ENCODE assay signal across 9 mouse cellular contexts in the genomic region with DNA sequence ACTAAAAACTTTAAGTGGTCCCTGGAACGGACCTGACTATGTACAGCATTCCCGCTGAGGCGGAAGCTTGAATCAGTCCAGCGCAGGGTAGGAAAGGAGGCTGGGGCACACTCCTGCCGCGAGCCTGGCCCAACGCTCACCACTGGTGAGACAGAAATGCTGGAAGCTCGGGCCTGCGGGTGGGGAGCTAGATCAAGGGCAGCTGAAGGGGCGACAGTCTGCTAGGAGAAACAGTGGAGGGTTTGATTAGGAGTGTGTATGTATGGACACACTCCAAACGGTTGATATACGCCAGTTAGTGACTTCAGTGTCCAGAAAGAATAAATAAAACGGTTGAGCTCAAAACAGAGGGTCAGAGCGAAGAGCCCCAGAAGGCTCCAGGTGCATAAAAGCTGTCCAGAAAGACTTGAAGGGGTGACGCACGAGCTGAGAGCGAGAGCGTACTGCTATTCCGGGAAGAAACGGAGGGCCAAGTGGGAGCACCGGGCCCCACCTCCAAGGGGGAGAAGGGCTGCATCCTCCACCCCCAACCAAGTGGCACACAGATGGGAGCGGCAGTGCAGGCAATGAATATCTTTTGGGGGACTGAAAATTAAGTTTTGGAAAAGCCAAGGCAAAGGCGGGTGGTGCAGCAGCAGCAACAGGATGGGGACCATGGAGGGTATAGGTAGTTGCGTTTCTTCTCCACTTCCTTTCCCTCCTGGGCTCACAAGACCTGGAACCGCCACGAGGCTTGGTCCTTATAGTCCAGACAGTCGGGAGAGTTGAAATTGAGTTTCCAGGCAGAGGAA. TPM values are rescaled to one million over a fixed set of nuclear protein-coding genes. Genes with fewer than 3 reads are reported as not detected.
DNase-seq lines count a peak whose midpoint lies in the region; ATAC-seq lines count a peak whose summit lies in the region.
"Had no signal": no experiment of that assay in that cellular context is flagged by ENCODE, and none has a peak within 500 bp of the region (broad histone marks: within the 10 kb centered on the region; RNA-seq: fewer than 3 reads in every experiment).

No protein-coding gene starts in this region.

- peaks cover 3% of the 10 kb centered on the region; the same call in 1 of the 2 replicates for H3K9me3 ChIP-seq in embryonic facial prominence, embryonic 10.5 days
- no peaks in the 10 kb centered on the region for H3K9me3 ChIP-seq in heart, embryonic 13.5 days
- no peaks in the 10 kb centered on the region for H3K9me3 ChIP-seq in midbrain, embryonic 14.5 days (ENCODE audit: control insufficient read depth, low read length)
- H3K9me3 ChIP-seq: liver, embryonic 13.5 days had no signal

- H3K27me3 ChIP-seq in embryonic facial prominence, embryonic 10.5 days (replicated peaks; ENCODE audit: low read depth, poor library complexity, severe bottlenecking) = peaks cover 100% of the 10 kb centered on the region
- peaks cover 96% of the 10 kb centered on the region for H3K27me3 ChIP-seq in heart, embryonic 13.5 days (replicated peaks)
- peaks cover 32% of the 10 kb centered on the region for H3K27me3 ChIP-seq in midbrain, embryonic 14.5 days (ENCODE audit: control insufficient read depth, insufficient read depth, low read length)

- H3K27ac ChIP-seq in embryonic facial prominence, embryonic 10.5 days (replicated peaks) = peak overlapping the region; percentile 11; the same call in 1 of the 2 replicates
- H3K27ac ChIP-seq in heart, embryonic 13.5 days (replicated peaks) = no peak overlapping the region
- peak overlapping the region; percentile 76 for H3K27ac ChIP-seq in midbrain, embryonic 14.5 days (replicated peaks; ENCODE audit: low read depth, low read length)
- H3K27ac ChIP-seq: liver, embryonic 13.5 days had no signal

- no peak overlapping the region for H3K9ac ChIP-seq in heart, embryonic 13.5 days
- H3K9ac ChIP-seq in midbrain, embryonic 14.5 days (replicated peaks; ENCODE audit: low read length) = peak overlapping the region; percentile 57
- H3K9ac ChIP-seq: liver, embryonic 13.5 days had no signal

- H3K4me1 ChIP-seq in embryonic facial prominence, embryonic 10.5 days = peaks cover 33% of the 10 kb centered on the region
- H3K4me1 ChIP-seq in heart, embryonic 13.5 days = peaks cover 29% of the 10 kb centered on the region
- H3K4me1 ChIP-seq in midbrain, embryonic 14.5 days (ENCODE audit: control insufficient read depth, insufficient read depth, low read length) = peaks cover 22% of the 10 kb centered on the region; the same call in 1 of the 2 replicates

- H3K4me2 ChIP-seq in heart, embryonic 13.5 days = peak overlapping the region; percentile 73
- peak overlapping the region; percentile 74 for H3K4me2 ChIP-seq in midbrain, embryonic 14.5 days (ENCODE audit: low read length)

- 6% methylated on average over 27 of the region's 27 CpGs for WGBS in embryonic facial prominence, embryonic 10.5 days
- 7% methylated on average over 27 of the region's 27 CpGs for WGBS in heart, embryonic 13.5 days
- WGBS in midbrain, embryonic 14.5 days = 15% methylated on average over 27 of the region's 27 CpGs

- no peak for ATAC-seq in heart, embryonic 13.5 days (ENCODE audit: extremely low read depth, insufficient number of reproducible peaks, low FRiP score, low TSS enrichment)
- no peak for ATAC-seq in midbrain, embryonic 14.5 days (ENCODE audit: low FRiP score, low TSS enrichment)

- no peaks in the 10 kb centered on the region for H3K36me3 ChIP-seq in embryonic facial prominence, embryonic 10.5 days (replicated peaks)
- H3K36me3 ChIP-seq in heart, embryonic 13.5 days = no peaks in the 10 kb centered on the region
- no peaks in the 10 kb centered on the region for H3K36me3 ChIP-seq in midbrain, embryonic 14.5 days (ENCODE audit: control insufficient read depth, insufficient read depth, low read length)
- H3K36me3 ChIP-seq: liver, embryonic 13.5 days had no signal

- peak; percentile 30 to 49 for DNase-seq in kidney, postnatal 4 days
- DNase-seq in kidney, adult 11 months = no peak
- peak; percentile 62 for DNase-seq in embryonic facial prominence, embryonic 10.5 days (ENCODE audit: low spot score)
- peak; percentile 63 for DNase-seq in midbrain, embryonic 14.5 days
- DNase-seq in gastrocnemius, adult 8-10 months (ENCODE audit: low spot score in 2 of 2) = no peak
- DNase-seq in adrenal gland, postnatal 4 days (ENCODE audit: low spot score in 2 of 2) = no peak
- DNase-seq: liver, embryonic 13.5 days had no signal

- peak overlapping the region; percentile 73 for H3K4me3 ChIP-seq in embryonic facial prominence, embryonic 10.5 days
- peak overlapping the region; percentile 47 for H3K4me3 ChIP-seq in heart, embryonic 13.5 days
- peak overlapping the region; percentile 57 for H3K4me3 ChIP-seq in midbrain, embryonic 14.5 days (replicated peaks; ENCODE audit: low read depth, low read length)
- H3K4me3 ChIP-seq: erythroblast, embryonic 14.5 days; liver, embryonic 13.5 days had no signal

RNA-seq across cellular contexts. Expression of a gene that starts 7.0 kb away (rescaled TPM):
- polyA plus RNA-seq in embryonic facial prominence, embryonic 10.5 days (2016; fragmentation: Nextera tagmentation; extraction: Ambion mirVana) = 7.3 and 7.6 TPM in 2 replicates
- polyA plus RNA-seq in heart, embryonic 13.5 days (2015; fragmentation: Nextera tagmentation; extraction: Ambion mirVana) = 0.07 and 0.17 TPM in 2 replicates
- 9.9 and 15.2 TPM in 2 replicates for polyA plus RNA-seq in midbrain, embryonic 14.5 days (2014; fragmentation: Nextera tagmentation; extraction: Ambion mirVana)
- not detected for total RNA-seq in gastrocnemius, adult 8-10 months (2022)
- not detected for total RNA-seq in adrenal gland, postnatal 4 days (2021)
- polyA plus RNA-seq: erythroblast, embryonic 14.5 days; liver, embryonic 13.5 days had no signal

Comparison
In these comparisons a context has a peak if more than half of its experiments do, and no peak if none do; other contexts are left out.
1. DNase-seq: peak in kidney, postnatal 4 days (2 of 2), embryonic facial prominence, embryonic 10.5 days (single experiment) and midbrain, embryonic 14.5 days (single experiment); none in kidney, adult 11 months (single experiment), gastrocnemius, adult 8-10 months (0 of 2) and adrenal gland, postnatal 4 days (0 of 2).
2. Peak in every context shown above with its lines, with median percentiles within 50 percentile points of each other: H3K4me3 ChIP-seq.